Mouse (Mus musculus): ENCODE results near the gene Bend7.

The Bend7 gene

GRCm38 (mm10) chr2:4717769-4718661 is at the start of gene Bend7:
TSS of gene Bend7 (plus strand) at chr2:4717831.
- DNase-seq (ENCODE audit: low read depth, low spot score) = no peak

- no peak for DNase-seq (ENCODE audit: low read depth, low spot score)
Measured at GRCm38 (mm10) chr2:4668626-4669025, 49.0 kb upstream of the Bend7 start.

DNA sequence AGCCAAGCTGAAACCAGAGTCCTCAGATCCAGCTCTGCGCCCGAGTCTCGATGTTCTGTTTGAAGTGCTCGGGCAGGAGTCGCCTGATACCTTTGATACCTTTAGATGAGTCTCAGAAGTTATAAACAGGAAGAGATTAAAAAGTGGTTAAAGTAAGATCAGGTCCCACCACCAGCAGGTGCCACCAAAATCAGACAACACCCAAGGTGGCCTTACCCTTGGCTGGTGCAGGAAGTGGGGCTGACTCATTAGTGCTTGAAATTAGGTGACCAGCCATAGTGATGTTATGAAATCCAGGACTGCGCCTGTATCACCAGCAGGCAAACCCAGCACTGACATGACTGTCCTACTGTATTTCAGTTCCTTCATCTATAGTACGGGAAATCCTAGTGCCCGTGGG is 47.9 kb upstream of the Bend7 start:
- no peak for DNase-seq (ENCODE audit: low read depth, low spot score)

- DNase-seq (ENCODE audit: low read depth, low spot score) = no peak
Measured at GRCm38 (mm10) chr2:4671636-4672035, 46.0 kb upstream of the Bend7 start.

GRCm38 (mm10) chr2:4679886-4680285 is 37.7 kb upstream of the Bend7 start:
- no peak for DNase-seq (ENCODE audit: low read depth, low spot score)

DNA sequence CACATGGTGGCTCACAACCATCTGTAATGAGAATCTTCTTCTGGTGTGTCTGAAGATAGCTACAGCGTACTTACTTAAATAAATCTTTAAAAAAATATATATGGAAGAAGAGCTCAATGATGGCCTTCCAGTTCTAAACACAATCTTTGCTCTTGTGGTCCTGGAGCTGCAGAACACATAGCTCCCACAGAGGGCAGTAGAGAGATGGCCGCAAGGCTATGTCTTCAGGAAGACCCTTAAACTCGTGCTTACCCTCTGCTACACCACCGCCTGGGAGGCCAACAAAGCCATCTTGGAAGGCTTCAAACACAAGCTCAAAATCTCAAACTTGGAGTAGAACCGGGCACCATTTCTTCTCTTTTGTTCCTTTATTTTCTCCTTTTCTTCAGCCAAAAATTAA is 6.4 kb upstream of the Bend7 start:
- DNase-seq (ENCODE audit: low read depth, low spot score) = no peak

- no peak for DNase-seq (ENCODE audit: low read depth, low spot score)
Measured at GRCm38 (mm10) chr2:4717081-4717768, 406 bp upstream of the Bend7 start.

DNA sequence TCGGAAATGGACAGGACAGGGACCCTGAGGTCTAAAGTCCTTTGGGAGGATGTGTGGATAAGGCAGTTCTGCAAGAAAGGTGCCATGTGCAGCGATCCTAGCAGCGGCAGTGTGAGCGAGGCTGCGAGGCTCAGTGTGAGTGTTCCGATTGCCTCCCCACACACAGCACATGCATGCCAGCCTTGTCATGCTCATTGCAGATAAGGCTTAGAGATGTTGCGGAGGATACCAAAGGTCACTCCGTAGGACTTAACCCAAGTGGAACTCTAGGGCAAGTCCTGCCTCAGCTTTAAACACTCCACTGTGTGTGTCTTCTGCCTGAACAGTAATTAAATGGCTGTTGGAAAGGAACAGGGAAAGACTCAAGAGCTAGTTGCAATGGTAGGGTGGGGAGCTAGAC is 5.5 kb downstream of the Bend7 start:
- DNase-seq (ENCODE audit: low read depth, low spot score) = no peak

GRCm38 (mm10) chr2:4730161-4730560 is 12.5 kb downstream of the Bend7 start:
- no peak for DNase-seq (ENCODE audit: low read depth, low spot score)

GRCm38 (mm10) chr2:4733971-4734370 is 16.3 kb downstream of the Bend7 start:
- DNase-seq (ENCODE audit: low read depth, low spot score) = no peak

GRCm38 (mm10) chr2:4736095-4736797 is 18.6 kb downstream of the Bend7 start:
- no peak for DNase-seq (ENCODE audit: low read depth, low spot score)

DNA sequence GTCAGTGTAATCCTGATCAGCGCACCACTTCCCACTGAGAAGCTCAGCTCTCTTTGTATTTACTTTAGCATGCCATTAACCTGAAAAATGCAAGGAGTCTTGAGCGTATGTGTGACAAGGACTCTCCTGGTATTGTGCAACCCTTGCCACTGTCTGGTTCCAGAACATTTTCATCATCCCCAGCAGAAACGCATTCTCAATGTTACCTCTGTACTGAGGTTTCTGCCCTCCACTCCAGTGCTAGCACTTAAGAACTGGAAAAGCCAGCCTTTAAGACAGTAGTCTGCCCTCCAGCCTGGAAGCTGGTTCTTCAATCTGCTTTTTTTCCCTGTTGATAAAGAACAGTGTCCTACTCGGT is 19.1 kb downstream of the Bend7 start:
- DNase-seq (ENCODE audit: low read depth, low spot score) = no peak

GRCm38 (mm10) chr2:4751918-4752317 is 34.3 kb downstream of the Bend7 start:
- no peak for DNase-seq (ENCODE audit: low read depth, low spot score)

DNA sequence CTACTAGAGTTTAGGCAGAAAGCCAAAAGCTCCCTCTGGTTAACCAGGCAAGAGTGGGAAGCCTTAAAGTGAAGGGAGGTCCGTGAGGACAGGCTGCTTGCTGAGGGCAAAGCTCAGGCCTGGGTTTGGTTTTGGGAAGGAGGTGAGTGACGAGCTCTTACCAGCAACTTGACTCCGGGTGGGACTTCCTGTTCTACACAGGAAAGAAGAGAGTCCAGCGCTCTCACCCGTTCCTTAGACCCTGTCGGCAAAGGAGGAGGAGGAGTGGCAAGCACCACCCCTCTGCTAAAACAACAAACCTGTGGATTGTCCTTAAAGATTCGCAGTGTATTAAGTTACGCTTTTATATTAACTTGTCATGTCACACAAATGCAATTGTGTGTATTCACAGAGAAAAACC is 38.1 kb downstream of the Bend7 start:
- no peak for DNase-seq (ENCODE audit: low read depth, low spot score)

DNA sequence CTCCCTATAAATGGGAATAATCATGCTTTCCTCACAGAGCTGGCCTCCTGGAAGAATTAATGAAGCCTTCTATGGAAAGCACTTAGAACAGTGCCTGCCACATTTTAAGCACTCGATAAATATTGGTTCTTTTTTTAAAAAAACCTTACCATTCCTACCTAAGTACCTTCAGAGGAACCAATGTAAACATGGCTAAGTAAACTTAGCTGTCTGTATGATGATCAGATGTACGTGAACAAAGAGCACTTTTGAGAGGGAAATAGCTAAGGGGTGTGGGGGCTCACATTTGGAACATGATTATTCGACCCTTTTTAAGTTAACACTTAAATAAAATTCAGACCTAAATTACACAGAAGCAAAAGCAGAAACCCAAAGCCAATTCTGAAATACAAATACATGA is 39.6 kb downstream of the Bend7 start:
- DNase-seq (ENCODE audit: low read depth, low spot score) = no peak

- no peak for DNase-seq (ENCODE audit: low read depth, low spot score)
Measured at GRCm38 (mm10) chr2:4760741-4761140, 43.1 kb downstream of the Bend7 start.

GRCm38 (mm10) chr2:4761906-4762305 is 44.3 kb downstream of the Bend7 start:
- DNase-seq (ENCODE audit: low read depth, low spot score) = no peak

DNA sequence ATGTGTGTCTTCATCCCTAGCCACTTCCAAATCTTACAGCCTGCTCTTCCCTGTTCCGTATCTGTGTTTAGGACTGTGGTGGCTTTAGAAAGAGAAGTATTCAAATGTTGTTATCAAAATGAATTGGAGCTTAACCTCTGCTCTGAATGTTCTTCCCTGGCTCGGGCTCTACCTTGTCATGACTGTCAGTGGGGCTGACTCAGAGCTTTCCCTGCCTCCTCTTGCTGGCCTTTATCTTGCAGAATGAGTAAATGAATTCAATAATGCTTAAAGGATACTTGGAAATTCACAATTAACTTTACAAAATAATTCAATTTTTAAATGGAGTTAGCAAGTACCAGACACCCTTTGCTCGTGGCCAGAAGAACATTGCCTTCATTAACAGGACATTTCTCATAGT is 46.4 kb downstream of the Bend7 start:
- DNase-seq (ENCODE audit: low read depth, low spot score) = no peak

GRCm38 (mm10) chr2:4770376-4770775 is 52.7 kb downstream of the Bend7 start:
- DNase-seq (ENCODE audit: low read depth, low spot score) = no peak

- DNase-seq (ENCODE audit: low read depth, low spot score) = no peak
Measured at GRCm38 (mm10) chr2:4773911-4774310, 56.3 kb downstream of the Bend7 start.

- no peak for DNase-seq (ENCODE audit: low read depth, low spot score)
Measured at GRCm38 (mm10) chr2:4777291-4777690, 59.7 kb downstream of the Bend7 start.

- no peak for DNase-seq (ENCODE audit: low read depth, low spot score)
Measured at GRCm38 (mm10) chr2:4781641-4782040, 64.0 kb downstream of the Bend7 start.

DNA sequence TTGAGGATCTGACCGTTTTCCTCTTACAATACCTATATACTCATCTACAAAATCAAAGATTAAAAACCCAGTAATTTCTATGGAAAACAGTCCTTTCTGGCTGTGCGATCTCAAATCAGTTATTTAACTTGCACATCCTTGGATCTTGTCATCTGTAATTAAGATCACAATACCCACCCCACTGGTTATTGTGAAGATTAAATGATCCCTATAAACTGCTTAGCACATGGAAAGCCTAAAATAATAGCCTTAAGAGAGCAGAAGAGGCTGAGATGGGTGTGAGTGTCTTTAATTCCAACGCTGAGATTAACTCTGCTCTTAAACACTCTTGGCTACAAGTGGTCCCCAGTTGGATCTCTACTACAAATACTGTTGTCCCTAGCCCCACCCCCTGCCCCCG is 64.8 kb downstream of the Bend7 start:
- no peak for DNase-seq (ENCODE audit: low read depth, low spot score)
